Mouse (Mus musculus) kidney, adult 2 months (tissue): ENCODE measurements at regions not wholly inside any gene's neighbourhood (a gene's known extent, or its start where the extent isn't known, plus 50 kb on each side); places are given as distances from the start of the nearest gene placed in this dataset.

Experiments used
- DNase-seq: peaks from one replicate; pipeline ENCODE4 v3.0.0; 2021
- H3K27ac ChIP-seq: fragments of 200-500 bp; 2 replicates; pipeline ENCODE4 v1.5.1; 2012; ENCODE audit warnings: low read depth, low read length, control low read depth, inconsistent platforms; ENCODE audit not compliant: insufficient read depth
- H3K27me3 ChIP-seq: fragments of 200-500 bp; replicated peaks from 2 replicates; pipeline ENCODE4 v1.6.1; 2012; ENCODE audit warnings: mild to moderate bottlenecking, moderate library complexity, low read length, inconsistent platforms; ENCODE audit not compliant: control insufficient read depth, insufficient read depth
- H3K36me3 ChIP-seq: fragments of 200-500 bp; 2 replicates; pipeline ENCODE4 v1.6.1; 2012; ENCODE audit warnings: mild to moderate bottlenecking, moderate library complexity, low read length, inconsistent platforms; ENCODE audit not compliant: control insufficient read depth, insufficient read depth
- H3K4me1 ChIP-seq: fragments of 200-500 bp; 2 replicates; pipeline ENCODE4 v1.6.1; 2011; ENCODE audit warnings: low read length; ENCODE audit not compliant: control insufficient read depth, insufficient read depth
- H3K4me3 ChIP-seq: fragments of 200-500 bp; 2 replicates; pipeline ENCODE4 v1.5.1; 2011; ENCODE audit warnings: mild to moderate bottlenecking, low read depth, low read length, control low read depth; ENCODE audit not compliant: insufficient read depth
- CTCF ChIP-seq: fragments of 200-500 bp; conservative IDR thresholded peaks from 2 replicates; pipeline ENCODE4 v1.5.1; 2011; ENCODE audit warnings: low read depth, mild to moderate bottlenecking, control low read depth, low read length, moderate library complexity, mixed read lengths; ENCODE audit not compliant: insufficient read depth, insufficient read length
- POLR2A ChIP-seq: fragments of 200-500 bp; IDR thresholded peaks from one replicate; pipeline ENCODE4 v1.6.1; 2011; ENCODE audit warnings: low read depth, low read length, control low read depth
- WGBS: fragments of 180-500 bp; shearing (Covaris S2); methylation state at CpG from one replicate; pipeline ENCODE4 v1.1.7; 2018; 5-methylcytosine and 5-hydroxymethylcytosine counted together

GRCm38 (mm10) chr17:61018647-61019046, 1862.5 kb downstream of the Efna5 start:
- no peak for DNase-seq
- H3K4me3 ChIP-seq: no peak overlapping the region
- WGBS: 86% methylated on average over 4 of the region's 4 CpGs

More at GRCm38 (mm10) chr17:61018647-61019046, 1862.5 kb downstream of the Efna5 start:
- Histone ChIP-seq H3K27me3 (no peaks in the 10 kb centered on the region), H3K27ac (no peak overlapping the region), H3K4me1 (no peaks in the 10 kb centered on the region), H3K36me3 (no peaks in the 10 kb centered on the region)
- TF ChIP-seq CTCF (no peak), POLR2A (no peak)
